Mouse (Mus musculus): ENCODE results near the gene Cct4. TPM values are rescaled to one million over a fixed set of nuclear protein-coding genes. Genes with fewer than 3 reads are reported as not detected.
A peak's percentile ranks its signal among the peaks of the same experiment; 100 is the strongest.

The Cct4 gene
- total RNA-seq, 2 experiments from 2014 or later: 118 to 121 TPM

GRCm38 (mm10) chr11:22985510-22985909, 4.8 kb upstream of the Cct4 start:
- no peak for DNase-seq

- DNase-seq: no peak
Measured at GRCm38 (mm10) chr11:22987357-22987756, 3.0 kb upstream of the Cct4 start.

GRCm38 (mm10) chr11:22989786-22990185, 533 bp upstream of the Cct4 start:
- no peak for DNase-seq

GRCm38 (mm10) chr11:22991218-22991835, 1.0 kb downstream of the Cct4 start:
- DNase-seq: no peak

GRCm38 (mm10) chr11:22994271-22994670, 4.0 kb downstream of the Cct4 start:
- no peak for DNase-seq

GRCm38 (mm10) chr11:22995461-22995860, 5.1 kb downstream of the Cct4 start:
- DNase-seq: no peak

- DNase-seq: no peak
Measured at GRCm38 (mm10) chr11:22998308-22998707, 8.0 kb downstream of the Cct4 start.

GRCm38 (mm10) chr11:23005276-23005675, 15.0 kb downstream of the Cct4 start:
- DNase-seq: no peak

GRCm38 (mm10) chr11:23007166-23007480, 16.8 kb downstream of the Cct4 start:
- no peak for DNase-seq

- peak; percentile 77 for DNase-seq
Measured at GRCm38 (mm10) chr11:23007481-23008180, 17.3 kb downstream of the Cct4 start, which contains the start of gene Fam161a. TSS of gene Fam161a (plus strand) at chr11:23007531.

- peak; percentile 79 to 83 for DNase-seq
Measured at GRCm38 (mm10) chr11:23008181-23008823, 18.0 kb downstream of the Cct4 start.

GRCm38 (mm10) chr11:23008824-23009200, 18.5 kb downstream of the Cct4 start:
- DNase-seq: no peak

- no peak for DNase-seq
Measured at GRCm38 (mm10) chr11:23013096-23013495, 22.8 kb downstream of the Cct4 start.

- no peak for DNase-seq
Measured at GRCm38 (mm10) chr11:23013580-23014294, 23.4 kb downstream of the Cct4 start.

- no peak for DNase-seq
Measured at GRCm38 (mm10) chr11:23014996-23015395, 24.7 kb downstream of the Cct4 start.

- no peak for DNase-seq
Measured at GRCm38 (mm10) chr11:23017943-23018342, 27.6 kb downstream of the Cct4 start.

GRCm38 (mm10) chr11:23020116-23020770, 29.9 kb downstream of the Cct4 start:
- DNase-seq: no peak

- DNase-seq: no peak
Measured at GRCm38 (mm10) chr11:23020841-23021240, 30.5 kb downstream of the Cct4 start.

GRCm38 (mm10) chr11:23023155-23023554, 32.8 kb downstream of the Cct4 start:
- DNase-seq: no peak

- DNase-seq: no peak
Measured at GRCm38 (mm10) chr11:23024169-23024568, 33.9 kb downstream of the Cct4 start.

GRCm38 (mm10) chr11:23028957-23029356, 38.6 kb downstream of the Cct4 start:
- no peak for DNase-seq

GRCm38 (mm10) chr11:23029399-23029798, 39.1 kb downstream of the Cct4 start:
- no peak for DNase-seq

GRCm38 (mm10) chr11:23047252-23047651, 56.9 kb downstream of the Cct4 start:
- no peak for DNase-seq

Measured in layer of hippocampus, postnatal 36 days (tissue).